Mouse (Mus musculus): ENCODE data around the gene Klra4.
"Not testable (repeated sequence)": the region's sequence is repeated elsewhere in the genome, so short reads cannot be mapped to it uniquely, and the experiment has no call there.

DNA sequence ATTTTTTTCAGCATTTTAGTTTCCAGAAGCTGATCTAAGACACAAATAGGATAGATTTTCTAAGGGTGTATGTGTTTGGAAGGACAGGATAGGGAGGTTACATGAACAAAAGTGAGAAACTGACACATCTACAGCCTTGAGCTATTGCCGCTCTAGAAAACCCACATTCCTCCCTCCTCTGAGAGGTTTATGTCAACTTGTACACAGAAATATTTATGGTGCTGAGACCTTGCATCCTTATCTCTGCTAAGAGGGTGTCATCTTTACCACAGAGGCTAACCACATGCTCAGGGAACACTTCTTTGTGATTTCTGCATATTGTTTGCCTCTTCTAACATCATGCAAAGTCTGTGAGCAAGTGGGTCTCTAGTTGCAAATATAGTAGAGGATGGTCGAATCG lies 35.7 kb upstream of the Klra4 start:
- not testable (repeated sequence) for TF ChIP-seq CTCF (IDR thresholded peaks at IDR 0.05; ENCODE audit: extremely low read depth, insufficient read length, insufficient replicate concordance, low read depth, low read length); POLR2A (IDR thresholded peaks at IDR 0.05; ENCODE audit: low read depth, low read length)

Data from small intestine, adult 2 months (tissue).